Mouse (Mus musculus): ENCODE data around the gene Ciita. TPM values are rescaled to one million over a fixed set of nuclear protein-coding genes. Genes with fewer than 3 reads are reported as not detected.

Gene Ciita
- total RNA-seq (2014; fragmentation: Nextera tagmentation) (not detected in 2 replicates), total RNA-seq (2017) (0.06 and 0.11 TPM in 2 replicates), polyA plus RNA-seq (2012) (not detected in 2 replicates)

GRCm38 (mm10) chr16:10479857-10480256 lies at the start of gene Ciita:
Gene Ciita (plus strand): TSS chr16:10480059.
- TF ChIP-seq GATA2 (IDR thresholded peaks at IDR 0.05; ENCODE audit: borderline replicate concordance, low read depth, low read length): no peak
- TF ChIP-seq CTCF (IDR thresholded peaks at IDR 0.05; ENCODE audit: low read depth, low read length): no peak
- TF ChIP-seq GATA1 (IDR thresholded peaks at IDR 0.05; ENCODE audit: borderline replicate concordance, low read length): no peak
- TF ChIP-seq TAL1 (conservative IDR thresholded peaks at IDR 0.05; ENCODE audit: low read depth, low read length): no peak
- TF ChIP-seq POLR2AphosphoS5 (IDR thresholded peaks at IDR 0.05; ENCODE audit: insufficient replicate concordance, low read depth, low read length): no peak
- Histone ChIP-seq H3K4me1 (ENCODE audit: insufficient read depth, low read depth, low read length) (no peaks in the 10 kb centered on the region), H3K4me3 (ENCODE audit: low read depth, low read length) (no peak within 1 kb of the TSS), H3K27me3 (ENCODE audit: insufficient read depth, low read length) (no peaks in the 10 kb centered on the region), H3K9me3 (replicated peaks) (no peaks in the 10 kb centered on the region), H3K36me3 (replicated peaks) (no peaks in the 10 kb centered on the region)
- ATAC-seq (ENCODE audit: extremely low read depth, insufficient number of reproducible peaks, low FRiP score, poor library complexity, severe bottlenecking) (no peak), DNase-seq (ENCODE audit: low spot score) (no peak)

- H3K36me3 ChIP-seq (replicated peaks): peaks cover 7% of the 10 kb centered on the region
- TF ChIP-seq TAL1 (conservative IDR thresholded peaks at IDR 0.05; ENCODE audit: low read depth, low read length) (no peak), CTCF (IDR thresholded peaks at IDR 0.05; ENCODE audit: low read depth, low read length) (no peak), POLR2AphosphoS5 (IDR thresholded peaks at IDR 0.05; ENCODE audit: insufficient replicate concordance, low read depth, low read length) (no peak), GATA1 (IDR thresholded peaks at IDR 0.05; ENCODE audit: borderline replicate concordance, low read length) (no peak), GATA2 (IDR thresholded peaks at IDR 0.05; ENCODE audit: borderline replicate concordance, low read depth, low read length) (no peak)
- ATAC-seq (ENCODE audit: extremely low read depth, insufficient number of reproducible peaks, low FRiP score, poor library complexity, severe bottlenecking) (no peak), DNase-seq (ENCODE audit: low spot score) (no peak)
- no peaks in the 10 kb centered on the region for H3K9me3 ChIP-seq (replicated peaks)
- H3K4me1 ChIP-seq (ENCODE audit: insufficient read depth, low read depth, low read length): no peaks in the 10 kb centered on the region
- no peak overlapping the region for H3K4me3 ChIP-seq (ENCODE audit: low read depth, low read length)
- H3K27me3 ChIP-seq (ENCODE audit: insufficient read depth, low read length): peaks cover 14% of the 10 kb centered on the region
These were observed 47.9 kb upstream of the Ciita start for GRCm38 (mm10) chr16:10431911-10432310.

GRCm38 (mm10) chr16:10432387-10432786 lies 47.5 kb upstream of the Ciita start:
- DNase-seq (ENCODE audit: low spot score) (no peak), ATAC-seq (ENCODE audit: extremely low read depth, insufficient number of reproducible peaks, low FRiP score, poor library complexity, severe bottlenecking) (no peak)
- H3K4me1 ChIP-seq (ENCODE audit: insufficient read depth, low read depth, low read length): no peaks in the 10 kb centered on the region
- H3K4me3 ChIP-seq (ENCODE audit: low read depth, low read length): no peak overlapping the region
- TF ChIP-seq CTCF (IDR thresholded peaks at IDR 0.05; ENCODE audit: low read depth, low read length) (no peak), TAL1 (conservative IDR thresholded peaks at IDR 0.05; ENCODE audit: low read depth, low read length) (no peak), POLR2AphosphoS5 (IDR thresholded peaks at IDR 0.05; ENCODE audit: insufficient replicate concordance, low read depth, low read length) (no peak), GATA2 (IDR thresholded peaks at IDR 0.05; ENCODE audit: borderline replicate concordance, low read depth, low read length) (no peak), GATA1 (IDR thresholded peaks at IDR 0.05; ENCODE audit: borderline replicate concordance, low read length) (no peak)
- peaks cover 2% of the 10 kb centered on the region for H3K36me3 ChIP-seq (replicated peaks)
- no peaks in the 10 kb centered on the region for H3K9me3 ChIP-seq (replicated peaks)
- peaks cover 14% of the 10 kb centered on the region for H3K27me3 ChIP-seq (ENCODE audit: insufficient read depth, low read length)

GRCm38 (mm10) chr16:10433344-10433743 lies 46.5 kb upstream of the Ciita start:
- DNase-seq (ENCODE audit: low spot score): no peak

GRCm38 (mm10) chr16:10436166-10436565 lies 43.7 kb upstream of the Ciita start:
- Histone ChIP-seq H3K27me3 (ENCODE audit: insufficient read depth, low read length) (peaks cover 15% of the 10 kb centered on the region), H3K4me1 (ENCODE audit: insufficient read depth, low read depth, low read length) (no peaks in the 10 kb centered on the region), H3K4me3 (ENCODE audit: low read depth, low read length) (no peak overlapping the region), H3K36me3 (replicated peaks) (no peaks in the 10 kb centered on the region), H3K9me3 (replicated peaks) (no peaks in the 10 kb centered on the region)
- DNase-seq (ENCODE audit: low spot score) (no peak), ATAC-seq (ENCODE audit: extremely low read depth, insufficient number of reproducible peaks, low FRiP score, poor library complexity, severe bottlenecking) (no peak)
- TF ChIP-seq POLR2AphosphoS5 (IDR thresholded peaks at IDR 0.05; ENCODE audit: insufficient replicate concordance, low read depth, low read length) (no peak), GATA2 (IDR thresholded peaks at IDR 0.05; ENCODE audit: borderline replicate concordance, low read depth, low read length) (no peak), GATA1 (IDR thresholded peaks at IDR 0.05; ENCODE audit: borderline replicate concordance, low read length) (no peak), CTCF (IDR thresholded peaks at IDR 0.05; ENCODE audit: low read depth, low read length) (no peak), TAL1 (conservative IDR thresholded peaks at IDR 0.05; ENCODE audit: low read depth, low read length) (no peak)

More at GRCm38 (mm10) chr16:10433344-10433743, 46.5 kb upstream of the Ciita start:
- Histone ChIP-seq H3K36me3 (replicated peaks) (no peaks in the 10 kb centered on the region), H3K27me3 (ENCODE audit: insufficient read depth, low read length) (peaks cover 14% of the 10 kb centered on the region), H3K4me1 (ENCODE audit: insufficient read depth, low read depth, low read length) (no peaks in the 10 kb centered on the region), H3K9me3 (replicated peaks) (no peaks in the 10 kb centered on the region), H3K4me3 (ENCODE audit: low read depth, low read length) (no peak overlapping the region)
- TF ChIP-seq CTCF (IDR thresholded peaks at IDR 0.05; ENCODE audit: low read depth, low read length) (no peak), GATA2 (IDR thresholded peaks at IDR 0.05; ENCODE audit: borderline replicate concordance, low read depth, low read length) (no peak), GATA1 (IDR thresholded peaks at IDR 0.05; ENCODE audit: borderline replicate concordance, low read length) (no peak), POLR2AphosphoS5 (IDR thresholded peaks at IDR 0.05; ENCODE audit: insufficient replicate concordance, low read depth, low read length) (no peak), TAL1 (conservative IDR thresholded peaks at IDR 0.05; ENCODE audit: low read depth, low read length) (no peak)
- ATAC-seq (ENCODE audit: extremely low read depth, insufficient number of reproducible peaks, low FRiP score, poor library complexity, severe bottlenecking): no peak

- H3K9me3 ChIP-seq (replicated peaks): no peaks in the 10 kb centered on the region
- no peak overlapping the region for H3K4me3 ChIP-seq (ENCODE audit: low read depth, low read length)
- no peak for ATAC-seq (ENCODE audit: extremely low read depth, insufficient number of reproducible peaks, low FRiP score, poor library complexity, severe bottlenecking)
- no peaks in the 10 kb centered on the region for H3K36me3 ChIP-seq (replicated peaks)
- TF ChIP-seq GATA2 (IDR thresholded peaks at IDR 0.05; ENCODE audit: borderline replicate concordance, low read depth, low read length): no peak
- no peak for TF ChIP-seq TAL1 (conservative IDR thresholded peaks at IDR 0.05; ENCODE audit: low read depth, low read length)
- peaks cover 8% of the 10 kb centered on the region for H3K27me3 ChIP-seq (ENCODE audit: insufficient read depth, low read length)
- H3K4me1 ChIP-seq (ENCODE audit: insufficient read depth, low read depth, low read length): no peaks in the 10 kb centered on the region
- no peak for DNase-seq (ENCODE audit: low spot score)
These were observed 41.8 kb upstream of the Ciita start for GRCm38 (mm10) chr16:10438055-10438454.
